8 mouse cellular contexts compared by ENCODE assay signal in the genomic region with DNA sequence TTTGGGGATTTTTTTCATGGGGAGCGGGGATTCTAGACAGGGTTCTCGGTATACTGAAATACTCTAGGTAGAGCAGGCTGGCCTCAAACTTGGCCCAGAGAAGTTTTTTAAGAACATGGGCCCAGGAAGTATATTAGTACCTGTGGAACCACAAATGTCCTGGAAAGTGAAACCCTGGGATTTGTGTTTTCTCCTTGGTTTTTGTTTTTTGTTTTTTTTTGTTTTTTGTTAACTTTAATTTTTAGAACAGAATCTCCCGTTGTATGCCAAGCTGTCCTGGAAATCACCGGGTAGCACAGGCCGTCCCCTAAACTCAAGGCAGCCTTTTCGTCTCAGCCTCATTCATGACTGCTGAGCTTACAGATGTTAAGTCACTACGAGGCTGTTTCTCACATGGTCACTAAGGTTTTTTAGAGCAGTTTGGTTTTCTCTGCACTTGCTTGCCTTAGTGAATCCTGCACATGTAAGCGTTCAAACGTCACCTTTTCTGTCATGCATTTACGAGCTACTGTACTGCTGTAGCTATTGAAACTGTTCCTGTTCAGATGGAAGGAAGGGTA. TPM values are rescaled to one million over a fixed set of nuclear protein-coding genes. Genes with fewer than 3 reads are reported as not detected.
DNase-seq lines count a peak whose midpoint lies in the region; ATAC-seq and TF ChIP-seq lines count a peak whose summit lies in the region.

No protein-coding gene starts in this region.

- peaks cover 22% of the 10 kb centered on the region for H3K36me3 ChIP-seq in heart, adult 2 months (ENCODE audit: control insufficient read depth, insufficient read depth, low read length)
- peaks cover 23% of the 10 kb centered on the region for H3K36me3 ChIP-seq in E14TG2a.4 (ENCODE audit: insufficient read depth, low read length)
- no peaks in the 10 kb centered on the region for H3K36me3 ChIP-seq in forebrain, postnatal 0 days (ENCODE audit: insufficient read depth)
- H3K36me3 ChIP-seq in liver, postnatal 0 days (replicated peaks; ENCODE audit: insufficient read depth, low read length): 0 out of 2 replicates have a peak, but pooled peaks cover 3% of the 10 kb centered on the region

- peaks cover 2% of the 10 kb centered on the region for H3K79me2 ChIP-seq in heart, adult 2 months (replicated peaks; ENCODE audit: control insufficient read depth, insufficient read depth, low read length)

- no peak overlapping the region; the same call in 1 of the 2 replicates for H3K9ac ChIP-seq in heart, adult 2 months (ENCODE audit: low read depth, low read length)
- peak overlapping the region; percentile 60 for H3K9ac ChIP-seq in forebrain, postnatal 0 days
- H3K9ac ChIP-seq in liver, postnatal 0 days (replicated peaks): peak overlapping the region; percentile 61

- ATAC-seq in forebrain, postnatal 0 days: no peak
- ATAC-seq in liver, postnatal 0 days: no peak

- WGBS in heart, adult 2 months: 77% methylated on average over 10 of the region's 10 CpGs
- WGBS in forebrain, postnatal 0 days: 74% methylated on average over 10 of the region's 10 CpGs
- whole genome bisulfite sequencing in liver, postnatal 0 days (ENCODE audit: insufficient replicate concordance): 76% methylated on average over 10 of the region's 10 CpGs

- H3K27ac ChIP-seq in heart, adult 2 months: peak overlapping the region; percentile 96
- H3K27ac ChIP-seq in forebrain, postnatal 0 days (ENCODE audit: low read depth, low read length): peak overlapping the region; percentile 86
- peak overlapping the region; percentile 97 for H3K27ac ChIP-seq in liver, postnatal 0 days (ENCODE audit: low read depth)

- H3K4me3 ChIP-seq in heart, adult 2 months: peak overlapping the region; percentile 53
- H3K4me3 ChIP-seq in E14TG2a.4 (replicated peaks; ENCODE audit: low read length): peak overlapping the region; percentile 88
- peak overlapping the region; percentile 95 for H3K4me3 ChIP-seq in forebrain, postnatal 0 days (ENCODE audit: low read depth, low read length)
- H3K4me3 ChIP-seq in liver, postnatal 0 days (ENCODE audit: low read depth, low read length): peak overlapping the region; percentile 76

- no peak for DNase-seq in heart, adult 2 months
- DNase-seq in heart, adult 18-20 months: no peak
- DNase-seq in forebrain, postnatal 0 days: no peak
- DNase-seq in liver, postnatal 0 days: no peak
- DNase-seq in spleen, adult 12 weeks (ENCODE audit: low spot score): no peak
- no peak for DNase-seq in layer of hippocampus, adult 9-11 months
- DNase-seq in left cerebral cortex, adult 9 months (ENCODE audit: low spot score in 2 of 2): no peak

- H3K4me2 ChIP-seq in forebrain, postnatal 0 days (ENCODE audit: low read depth): peak overlapping the region; percentile 63
- peak overlapping the region; percentile 70 for H3K4me2 ChIP-seq in liver, postnatal 0 days (ENCODE audit: low read depth, low read length)

- intact Hi-C loops in heart, adult 2 months (cut with DNase I): loop anchor here (2.0 kb wide), 1 partner anchor 23 kb away; no protein-coding TSS in a partner anchor

- TF ChIP-seq CTCF in heart, adult 2 months (IDR thresholded peaks at IDR 0.05): no peak
- TF ChIP-seq CTCF in E14TG2a.4 (conservative IDR thresholded peaks at IDR 0.05; ENCODE audit: low read length): no peak
- no peak for TF ChIP-seq CTCF in forebrain, postnatal 0 days (IDR thresholded peaks at IDR 0.05; ENCODE audit: low read depth)
- no peak for TF ChIP-seq CTCF in liver, postnatal 0 days (IDR thresholded peaks at IDR 0.05; ENCODE audit: low read depth)

- no peaks in the 10 kb centered on the region for H3K27me3 ChIP-seq in heart, adult 2 months (ENCODE audit: control insufficient read depth, insufficient read depth, low read length)
- no peaks in the 10 kb centered on the region for H3K27me3 ChIP-seq in E14TG2a.4 (ENCODE audit: insufficient read depth, low read length)
- no peaks in the 10 kb centered on the region for H3K27me3 ChIP-seq in forebrain, postnatal 0 days (ENCODE audit: insufficient read depth, low read length)
- no peaks in the 10 kb centered on the region for H3K27me3 ChIP-seq in liver, postnatal 0 days (ENCODE audit: insufficient read depth, low read length)

- no peak for TF ChIP-seq POLR2A in heart, adult 2 months (IDR thresholded peaks at IDR 0.05; ENCODE audit: insufficient read depth, low read depth, low read length)

- H3K4me1 ChIP-seq in heart, adult 2 months (ENCODE audit: control insufficient read depth, insufficient read depth, low read length): peaks cover 14% of the 10 kb centered on the region
- H3K4me1 ChIP-seq in E14TG2a.4 (replicated peaks; ENCODE audit: low read depth, low read length): peaks cover 61% of the 10 kb centered on the region
- H3K4me1 ChIP-seq in forebrain, postnatal 0 days (ENCODE audit: insufficient read depth): peaks cover 15% of the 10 kb centered on the region
- peaks cover 46% of the 10 kb centered on the region for H3K4me1 ChIP-seq in liver, postnatal 0 days (ENCODE audit: insufficient read depth)

- no peaks in the 10 kb centered on the region for H3K9me3 ChIP-seq in E14TG2a.4 (ENCODE audit: low read length)
- H3K9me3 ChIP-seq in forebrain, postnatal 0 days (ENCODE audit: low read length): no peaks in the 10 kb centered on the region
- H3K9me3 ChIP-seq in liver, postnatal 0 days (ENCODE audit: low read length): no peaks in the 10 kb centered on the region

- no peak for TF ChIP-seq EP300 in heart, adult 2 months (IDR thresholded peaks at IDR 0.05; ENCODE audit: insufficient read depth, low read depth, low read length)
- TF ChIP-seq EP300 in liver, postnatal 0 days (IDR thresholded peaks at IDR 0.05; ENCODE audit: low read depth): no peak

RNA-seq across cellular contexts. Expression of a gene that starts 0.9 kb away (rescaled TPM):
- total RNA-seq in heart, adult 2 months (2021): 100 to 1,000 TPM; 100 to 118 TPM
- 37.9 and 61.4 TPM in 2 replicates for polyA plus RNA-seq in heart, adult 2 months (2012; rRNA removed)
- 100 to 1,000 TPM in 1 of 2 experiments, 10 to 100 TPM in 1; 86.5 to 116 TPM for total RNA-seq in heart, adult 18-20 months (2021)
- 113 and 165 TPM in 2 replicates for total RNA-seq in forebrain, postnatal 0 days (2014; rRNA removed)
- 92.4 and 111 TPM in 2 replicates for polyA plus RNA-seq in forebrain, postnatal 0 days (2015; fragmentation: Nextera tagmentation; extraction: Ambion mirVana)
- polyA plus RNA-seq in liver, postnatal 0 days (2015; fragmentation: Nextera tagmentation; extraction: Ambion mirVana): 47.8 and 62.4 TPM in 2 replicates

RNA-seq across cellular contexts. Expression of a gene that starts 40.1 kb away (rescaled TPM):
- total RNA-seq in heart, adult 2 months (2021): 1 to 10 TPM; 1.5 to 2.7 TPM
- polyA plus RNA-seq in heart, adult 2 months (2012; rRNA removed): 1.9 and 2.0 TPM in 2 replicates
- total RNA-seq in heart, adult 18-20 months (2021): 1 to 10 TPM; 1.3 to 2.4 TPM
- total RNA-seq in forebrain, postnatal 0 days (2014; rRNA removed): 1.0 and 2.1 TPM in 2 replicates
- polyA plus RNA-seq in forebrain, postnatal 0 days (2015; fragmentation: Nextera tagmentation; extraction: Ambion mirVana): 1.4 and 1.7 TPM in 2 replicates
- 2.4 and 2.7 TPM in 2 replicates for polyA plus RNA-seq in liver, postnatal 0 days (2015; fragmentation: Nextera tagmentation; extraction: Ambion mirVana)

RNA-seq across cellular contexts. Expression of a gene that starts 52.7 kb away (rescaled TPM):
- 100 to 1,000 TPM; 253 to 267 TPM for total RNA-seq in heart, adult 2 months (2021)
- 149 and 161 TPM in 2 replicates for polyA plus RNA-seq in heart, adult 2 months (2012; rRNA removed)
- total RNA-seq in heart, adult 18-20 months (2021): 100 to 1,000 TPM; 240 to 249 TPM
- 105 and 115 TPM in 2 replicates for total RNA-seq in forebrain, postnatal 0 days (2014; rRNA removed)
- 63.6 and 71.1 TPM in 2 replicates for polyA plus RNA-seq in forebrain, postnatal 0 days (2015; fragmentation: Nextera tagmentation; extraction: Ambion mirVana)
- 7.2 and 10.0 TPM in 2 replicates for polyA plus RNA-seq in liver, postnatal 0 days (2015; fragmentation: Nextera tagmentation; extraction: Ambion mirVana)

RNA-seq across cellular contexts. Expression of a gene that starts 55.9 kb away (rescaled TPM):
- 10 to 100 TPM in 1 of 2 experiments, 1 to 10 TPM in 1; 9.5 to 11.9 TPM for total RNA-seq in heart, adult 2 months (2021)
- polyA plus RNA-seq in heart, adult 2 months (2012; rRNA removed): 15.2 and 19.7 TPM in 2 replicates
- total RNA-seq in heart, adult 18-20 months (2021): 1 to 10 TPM; 8.8 to 9.5 TPM
- 12.9 and 14.4 TPM in 2 replicates for total RNA-seq in forebrain, postnatal 0 days (2014; rRNA removed)
- polyA plus RNA-seq in forebrain, postnatal 0 days (2015; fragmentation: Nextera tagmentation; extraction: Ambion mirVana): 10.6 and 12.6 TPM in 2 replicates
- polyA plus RNA-seq in liver, postnatal 0 days (2015; fragmentation: Nextera tagmentation; extraction: Ambion mirVana): 17.1 and 17.7 TPM in 2 replicates

RNA-seq across cellular contexts. Expression of a gene that starts 58.7 kb away (rescaled TPM):
- 10 to 100 TPM; 46.3 to 49.5 TPM for total RNA-seq in heart, adult 2 months (2021)
- 41.0 and 65.9 TPM in 2 replicates for polyA plus RNA-seq in heart, adult 2 months (2012; rRNA removed)
- 10 to 100 TPM; 46.2 to 56.9 TPM for total RNA-seq in heart, adult 18-20 months (2021)
- 143 TPM in 2 replicates for total RNA-seq in forebrain, postnatal 0 days (2014; rRNA removed)
- polyA plus RNA-seq in forebrain, postnatal 0 days (2015; fragmentation: Nextera tagmentation; extraction: Ambion mirVana): 199 and 202 TPM in 2 replicates
- polyA plus RNA-seq in liver, postnatal 0 days (2015; fragmentation: Nextera tagmentation; extraction: Ambion mirVana): 39.0 and 39.2 TPM in 2 replicates
